Mouse (Mus musculus): Measurements from ENCODE around the gene Wfs1.
"Not testable (repeated sequence)": the region's sequence is repeated elsewhere in the genome, so short reads cannot be mapped to it uniquely, and the experiment has no call there.

The Wfs1 gene

GRCm38 (mm10) chr5:36986617-36987016, 2.4 kb downstream of the Wfs1 start:
- no peak for DNase-seq (ENCODE audit: low spot score)

GRCm38 (mm10) chr5:36982271-36982670, 6.7 kb downstream of the Wfs1 start:
- no peak for DNase-seq (ENCODE audit: low spot score)

GRCm38 (mm10) chr5:36979631-36980030, 9.4 kb downstream of the Wfs1 start:
- no peak for DNase-seq (ENCODE audit: low spot score)

- no peak for DNase-seq (ENCODE audit: low spot score)
Measured at GRCm38 (mm10) chr5:36979001-36979400, 10.0 kb downstream of the Wfs1 start.

GRCm38 (mm10) chr5:36977809-36978208, 11.2 kb downstream of the Wfs1 start:
- no peak for DNase-seq (ENCODE audit: low spot score)

GRCm38 (mm10) chr5:36975336-36975735, 13.7 kb downstream of the Wfs1 start:
- DNase-seq (ENCODE audit: low spot score), result no peak

- DNase-seq (ENCODE audit: low spot score), result no peak
Measured at GRCm38 (mm10) chr5:36971587-36971986, 17.4 kb downstream of the Wfs1 start.

- DNase-seq (ENCODE audit: low spot score), result no peak
Measured at GRCm38 (mm10) chr5:36960501-36960900, 28.5 kb downstream of the Wfs1 start.

GRCm38 (mm10) chr5:36958837-36959236, 30.2 kb downstream of the Wfs1 start:
- DNase-seq (ENCODE audit: low spot score), result peak; percentile 49

- DNase-seq (ENCODE audit: low spot score), result peak; percentile 30
Measured at GRCm38 (mm10) chr5:36955366-36955765, 33.6 kb downstream of the Wfs1 start.

GRCm38 (mm10) chr5:36952311-36952710, 36.7 kb downstream of the Wfs1 start:
- no peak for DNase-seq (ENCODE audit: low spot score)

GRCm38 (mm10) chr5:36950871-36951270, 38.1 kb downstream of the Wfs1 start:
- no peak for DNase-seq (ENCODE audit: low spot score)

GRCm38 (mm10) chr5:36948831-36949230, 40.2 kb downstream of the Wfs1 start:
- peak; percentile 68 for DNase-seq (ENCODE audit: low spot score)

- peak; percentile 28 for DNase-seq (ENCODE audit: low spot score)
Measured at GRCm38 (mm10) chr5:36946445-36946844, 42.6 kb downstream of the Wfs1 start.

GRCm38 (mm10) chr5:36945713-36946112, 43.3 kb downstream of the Wfs1 start:
- DNase-seq (ENCODE audit: low spot score), result no peak

- DNase-seq (ENCODE audit: low spot score), result no peak
Measured at GRCm38 (mm10) chr5:36945102-36945701, 43.8 kb downstream of the Wfs1 start.

GRCm38 (mm10) chr5:36944552-36944951, 44.5 kb downstream of the Wfs1 start:
- DNase-seq (ENCODE audit: low spot score), result no peak

GRCm38 (mm10) chr5:36942446-36942845, 46.6 kb downstream of the Wfs1 start:
- no peak for DNase-seq (ENCODE audit: low spot score)

- not testable (repeated sequence) for DNase-seq (ENCODE audit: low spot score)
Measured at GRCm38 (mm10) chr5:36938991-36939390, 50.0 kb downstream of the Wfs1 start.

GRCm38 (mm10) chr5:36938021-36938420, 51.0 kb downstream of the Wfs1 start:
- no peak for DNase-seq (ENCODE audit: low spot score)

- DNase-seq (ENCODE audit: low spot score), result no peak
Measured at GRCm38 (mm10) chr5:36936548-36936947, 52.5 kb downstream of the Wfs1 start.

GRCm38 (mm10) chr5:36935486-36936473, 53.2 kb downstream of the Wfs1 start:
- DNase-seq (ENCODE audit: low spot score), result no peak

GRCm38 (mm10) chr5:36933383-36933782, 55.6 kb downstream of the Wfs1 start:
- no peak for DNase-seq (ENCODE audit: low spot score)
